Mouse (Mus musculus) forebrain, embryonic 13.5 days (tissue): ENCODE results near the gene Prpf40a. TPM values are rescaled to one million over a fixed set of nuclear protein-coding genes. Genes with fewer than 3 reads are reported as not detected.

Experiments
- ATAC-seq: fragments of 200-750 bp; cut with Nextera tagmentation; 2 replicates; pipeline ENCODE4 v1.8.0; 2017
- H3K27ac ChIP-seq: fragments of 300-500 bp; sonication (generic); 2 replicates; pipeline ENCODE4 v1.5.1; 2015; ENCODE audit warnings: inconsistent platforms, mild to moderate bottlenecking, moderate library complexity
- H3K27me3 ChIP-seq: fragments of 300-500 bp; sonication (generic); 2 replicates; pipeline ENCODE4 v1.6.1; 2015; ENCODE audit warnings: mild to moderate bottlenecking, inconsistent platforms
- H3K36me3 ChIP-seq: fragments of 300-500 bp; sonication (generic); 2 replicates; pipeline ENCODE4 v1.6.1; 2015; ENCODE audit warnings: mild to moderate bottlenecking, inconsistent platforms; ENCODE audit not compliant: poor library complexity, severe bottlenecking
- H3K4me1 ChIP-seq: fragments of 300-500 bp; sonication (generic); 2 replicates; pipeline ENCODE4 v1.6.1; 2015; ENCODE audit warnings: inconsistent platforms
- H3K4me2 ChIP-seq: fragments of 300-500 bp; sonication (generic); 2 replicates; pipeline ENCODE4 v1.6.1; 2015; ENCODE audit warnings: inconsistent platforms, mild to moderate bottlenecking, moderate library complexity
- H3K4me3 ChIP-seq: fragments of 300-500 bp; sonication (generic); 2 replicates; pipeline ENCODE4 v1.5.1; 2015; ENCODE audit warnings: mild to moderate bottlenecking, inconsistent platforms
- H3K9ac ChIP-seq: fragments of 300-500 bp; sonication (generic); 2 replicates; pipeline ENCODE4 v1.6.1; 2015; ENCODE audit warnings: mild to moderate bottlenecking, inconsistent platforms
- H3K9me3 ChIP-seq: fragments of 300-500 bp; sonication (generic); replicated peaks from 2 replicates; pipeline ENCODE4 v1.6.1; 2016; ENCODE audit warnings: inconsistent platforms
- WGBS: fragments of 180-500 bp; shearing (Covaris S2); methylation state at CpG from one replicate; pipeline ENCODE4 v1.1.7; 2015; 5-methylcytosine and 5-hydroxymethylcytosine counted together
- polyA plus RNA-seq: library from polyadenylated mRNA; unstranded; fragments of >200 nt; fragmentation: Nextera tagmentation; extraction: Ambion mirVana; gene quantifications from 2 replicates; pipeline ENCODE4 v1.2.1, GENCODE M21; 2015

Prpf40a gene
- polyA plus RNA-seq, result 179 and 206 TPM in 2 replicates

GRCm38 (mm10) chr2:53190684-53191511 is at the start of gene Prpf40a:
Gene Prpf40a (minus strand): TSS chr2:53191284.
- peak within 1 kb of the TSS; percentile 74 for H3K4me2 ChIP-seq
- H3K9ac ChIP-seq, result peak within 1 kb of the TSS; percentile 88
- peak within 1 kb of the TSS; percentile 96 for H3K27ac ChIP-seq
- ATAC-seq, result peak; percentile 97
- under 1% methylated on average over 49 of the region's 53 CpGs for WGBS
- peak within 1 kb of the TSS; percentile 92 for H3K4me3 ChIP-seq
- H3K4me1 ChIP-seq, result peaks cover 32% of the 10 kb centered on the region
- no peaks in the 10 kb centered on the region for H3K27me3 ChIP-seq
- no peaks in the 10 kb centered on the region for H3K9me3 ChIP-seq
- peaks cover 13% of the 10 kb centered on the region for H3K36me3 ChIP-seq

GRCm38 (mm10) chr2:53222242-53222641 is 31.2 kb upstream of the Prpf40a start:
- no peak overlapping the region for H3K4me3 ChIP-seq
- no peak overlapping the region for H3K4me2 ChIP-seq
- no peaks in the 10 kb centered on the region for H3K9me3 ChIP-seq
- no peak for ATAC-seq
- H3K4me1 ChIP-seq, result no peaks in the 10 kb centered on the region
- no peaks in the 10 kb centered on the region for H3K27me3 ChIP-seq
- WGBS, result 90% methylated on average over 5 of the region's 5 CpGs
- H3K36me3 ChIP-seq, result peaks cover 27% of the 10 kb centered on the region
- no peak overlapping the region for H3K27ac ChIP-seq
- no peak overlapping the region for H3K9ac ChIP-seq

- no peak overlapping the region for H3K4me2 ChIP-seq
- H3K9ac ChIP-seq, result no peak overlapping the region
- no peak for ATAC-seq
- H3K27me3 ChIP-seq, result no peaks in the 10 kb centered on the region
- no peak overlapping the region for H3K4me3 ChIP-seq
- no peaks in the 10 kb centered on the region for H3K4me1 ChIP-seq
- no peaks in the 10 kb centered on the region for H3K9me3 ChIP-seq
- no peak overlapping the region for H3K27ac ChIP-seq
- 92% methylated on average over 1 of the region's 1 CpGs for WGBS
- peaks cover 57% of the 10 kb centered on the region for H3K36me3 ChIP-seq
These were observed 22.4 kb upstream of the Prpf40a start for GRCm38 (mm10) chr2:53213493-53213892.

- Histone ChIP-seq H3K36me3 (peaks cover 28% of the 10 kb centered on the region), H3K27ac (no peak overlapping the region), H3K9ac (no peak overlapping the region), H3K4me2 (no peak overlapping the region), H3K4me1 (no peaks in the 10 kb centered on the region), H3K4me3 (no peak overlapping the region), H3K9me3 (no peaks in the 10 kb centered on the region), H3K27me3 (no peaks in the 10 kb centered on the region)
- no peak for ATAC-seq
These were observed 15.7 kb upstream of the Prpf40a start for GRCm38 (mm10) chr2:53206749-53207148.

- Histone ChIP-seq H3K4me3 (no peak overlapping the region), H3K4me2 (no peak overlapping the region), H3K4me1 (no peaks in the 10 kb centered on the region), H3K27ac (no peak overlapping the region), H3K9ac (no peak overlapping the region), H3K36me3 (peaks cover 27% of the 10 kb centered on the region), H3K27me3 (no peaks in the 10 kb centered on the region), H3K9me3 (no peaks in the 10 kb centered on the region)
- 74% methylated on average over 5 of the region's 5 CpGs for WGBS
- ATAC-seq, result peak; percentile 86
These were observed 13.5 kb upstream of the Prpf40a start for GRCm38 (mm10) chr2:53204373-53205274.

GRCm38 (mm10) chr2:53200164-53200885 is 9.2 kb upstream of the Prpf40a start:
- Histone ChIP-seq H3K4me3 (no peak overlapping the region), H3K9me3 (no peaks in the 10 kb centered on the region), H3K4me1 (no peaks in the 10 kb centered on the region), H3K27ac (no peak overlapping the region), H3K36me3 (peaks cover 35% of the 10 kb centered on the region), H3K27me3 (no peaks in the 10 kb centered on the region), H3K4me2 (no peak overlapping the region), H3K9ac (no peak overlapping the region)
- ATAC-seq, result no peak
- WGBS, result 95% methylated on average over 4 of the region's 4 CpGs

- Histone ChIP-seq H3K27ac (no peak overlapping the region), H3K4me1 (peaks cover 4% of the 10 kb centered on the region; the same call in 1 of the 2 replicates), H3K9ac (no peak overlapping the region), H3K4me2 (no peak overlapping the region), H3K36me3 (peaks cover 37% of the 10 kb centered on the region), H3K4me3 (no peak overlapping the region), H3K9me3 (no peaks in the 10 kb centered on the region), H3K27me3 (no peaks in the 10 kb centered on the region)
- 95% methylated on average over 1 of the region's 1 CpGs for WGBS
- no peak for ATAC-seq
These were observed 8.1 kb upstream of the Prpf40a start for GRCm38 (mm10) chr2:53199203-53199602.

- Histone ChIP-seq H3K4me1 (peaks cover 15% of the 10 kb centered on the region), H3K9me3 (no peaks in the 10 kb centered on the region), H3K4me2 (no peak overlapping the region), H3K27me3 (no peaks in the 10 kb centered on the region), H3K27ac (no peak overlapping the region), H3K4me3 (no peak overlapping the region), H3K9ac (no peak overlapping the region), H3K36me3 (peaks cover 34% of the 10 kb centered on the region)
- no peak for ATAC-seq
- WGBS, result 93% methylated on average over 10 of the region's 10 CpGs
These were observed 5.3 kb upstream of the Prpf40a start for GRCm38 (mm10) chr2:53196431-53196830.

GRCm38 (mm10) chr2:53192386-53192785 is 1.3 kb upstream of the Prpf40a start:
- ATAC-seq, result no peak; the same call in 1 of the 2 replicates
- no peaks in the 10 kb centered on the region for H3K27me3 ChIP-seq
- H3K9me3 ChIP-seq, result no peaks in the 10 kb centered on the region

GRCm38 (mm10) chr2:53191523-53192220 is 588 bp upstream of the Prpf40a start, which contains the start of gene Arl6ip6:
Gene Arl6ip6 (plus strand): TSS chr2:53191726.
- peak within 1 kb of the TSS; percentile 74 for H3K4me2 ChIP-seq
- H3K27ac ChIP-seq, result peak within 1 kb of the TSS; percentile 96
- H3K36me3 ChIP-seq, result peaks cover 19% of the 10 kb centered on the region
- peaks cover 32% of the 10 kb centered on the region for H3K4me1 ChIP-seq
- no peaks in the 10 kb centered on the region for H3K27me3 ChIP-seq
- H3K9me3 ChIP-seq, result no peaks in the 10 kb centered on the region
- WGBS, result under 1% methylated on average over 73 of the region's 82 CpGs
- H3K4me3 ChIP-seq, result peak within 1 kb of the TSS; percentile 92
- H3K9ac ChIP-seq, result peak within 1 kb of the TSS; percentile 88
- ATAC-seq, result peak; percentile 92

More at GRCm38 (mm10) chr2:53192386-53192785, 1.3 kb upstream of the Prpf40a start:
- peak overlapping the region; percentile 96 for H3K27ac ChIP-seq
- under 1% methylated on average over 20 of the region's 20 CpGs for WGBS
- peaks cover 32% of the 10 kb centered on the region for H3K4me1 ChIP-seq
- peaks cover 22% of the 10 kb centered on the region for H3K36me3 ChIP-seq
- peak overlapping the region; percentile 88 for H3K9ac ChIP-seq
- H3K4me3 ChIP-seq, result peak overlapping the region; percentile 92
- H3K4me2 ChIP-seq, result peak overlapping the region; percentile 74

- peak overlapping the region; percentile 92 for H3K4me3 ChIP-seq
- H3K9me3 ChIP-seq, result no peaks in the 10 kb centered on the region
- peak overlapping the region; percentile 74 for H3K4me2 ChIP-seq
- H3K27ac ChIP-seq, result no peak overlapping the region
- peak overlapping the region; percentile 47; the same call in 1 of the 2 replicates for H3K9ac ChIP-seq
- no peak for ATAC-seq
- WGBS, result 72% methylated on average over 3 of the region's 3 CpGs
- H3K27me3 ChIP-seq, result no peaks in the 10 kb centered on the region
- peaks cover 4% of the 10 kb centered on the region; the same call in 1 of the 2 replicates for H3K36me3 ChIP-seq
- peaks cover 29% of the 10 kb centered on the region for H3K4me1 ChIP-seq
These were observed 1.3 kb downstream of the Prpf40a start for GRCm38 (mm10) chr2:53189811-53190210.
